Mouse (Mus musculus) ES-E14 (cell line): ENCODE data around the gene Ralbp1.

Source experiments
- CHD2 ChIP-seq: IDR thresholded peaks from 2 replicates; pipeline ENCODE4 v1.6.1; 2014; ENCODE audit warnings: mild to moderate bottlenecking, low read depth, low read length, inconsistent platforms
- HCFC1 ChIP-seq: IDR thresholded peaks from 2 replicates; pipeline ENCODE4 v1.6.1; 2012; ENCODE audit warnings: low read length, inconsistent platforms, borderline replicate concordance; ENCODE audit not compliant: insufficient read depth
- MAFK ChIP-seq: IDR thresholded peaks from 2 replicates; pipeline ENCODE4 v1.6.1; 2014; ENCODE audit warnings: mild to moderate bottlenecking, low read depth, low read length, inconsistent platforms; ENCODE audit not compliant: insufficient read depth
- ZC3H11A ChIP-seq: IDR thresholded peaks from 2 replicates; pipeline ENCODE4 v1.6.1; 2012; ENCODE audit warnings: low read depth, mild to moderate bottlenecking, inconsistent platforms, low read length, borderline replicate concordance
- ZNF384 ChIP-seq: IDR thresholded peaks from 2 replicates; pipeline ENCODE4 v1.6.1; 2012; ENCODE audit warnings: low read depth, low read length, inconsistent platforms

- TF ChIP-seq ZC3H11A (no peak), ZNF384 (no peak), HCFC1 (no peak), MAFK (no peak), CHD2 (no peak)
These were observed 74.6 kb downstream of the Ralbp1 start for GRCm38 (mm10) chr17:65811032-65811431.
